Mouse (Mus musculus): Measurements from ENCODE around the gene Smad6. TPM values are rescaled to one million over a fixed set of nuclear protein-coding genes. Genes with fewer than 3 reads are reported as not detected.
A peak's percentile ranks its signal among the peaks of the same experiment; 100 is the strongest.

The Smad6 gene
- polyA plus RNA-seq, 2 experiments: 12.0 to 23.5 TPM

DNA sequence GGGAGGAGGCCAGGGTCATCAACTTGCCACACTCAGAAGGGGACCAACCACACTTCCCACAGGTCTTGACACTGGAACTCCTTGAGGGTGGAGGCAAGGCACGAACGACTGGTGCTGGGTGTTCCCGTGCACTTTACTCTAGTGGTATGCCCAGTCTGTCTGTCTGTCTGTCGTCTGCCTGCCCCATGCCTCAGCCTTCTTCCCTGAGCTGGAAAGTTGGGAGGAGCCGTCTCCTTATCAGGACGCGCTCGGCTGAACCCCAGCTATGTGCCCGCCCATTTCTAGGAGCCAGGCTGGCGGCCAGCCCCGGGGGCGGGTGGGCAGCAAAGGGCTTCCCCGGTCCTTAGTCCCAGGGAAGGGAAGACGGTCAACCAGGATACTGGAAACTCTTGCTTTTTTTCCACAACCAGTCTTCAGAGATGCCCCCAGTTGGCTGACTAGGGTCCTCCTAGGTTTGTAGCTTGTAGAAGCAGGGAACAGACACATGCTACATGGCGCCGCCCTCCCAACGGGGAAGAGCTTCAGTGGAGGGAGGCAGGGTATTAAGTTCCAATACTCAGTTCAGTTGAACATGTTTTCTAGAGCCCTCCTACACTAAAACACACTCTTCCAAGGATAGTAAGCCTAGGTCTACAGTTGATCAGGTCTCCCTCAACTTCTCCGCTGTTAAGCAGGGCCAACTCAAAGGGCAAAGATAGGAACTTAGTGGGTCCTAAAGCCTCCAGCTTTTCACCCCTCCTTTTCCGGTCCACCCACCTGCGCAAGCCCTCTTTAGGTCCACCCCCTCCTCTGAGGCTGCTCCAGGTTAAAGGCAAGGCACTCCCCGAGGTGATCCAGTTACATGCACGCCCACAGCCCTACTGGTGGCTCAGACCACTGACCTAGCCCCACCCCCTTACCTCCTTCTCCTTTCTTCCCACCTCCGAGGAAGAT lies 3.7 kb downstream of the Smad6 start:
- no peak for TF ChIP-seq POLR2A (IDR thresholded peaks at IDR 0.05; ENCODE audit: borderline replicate concordance, extremely low read depth, insufficient read depth, insufficient read length)
- Histone ChIP-seq H3K27ac (replicated peaks; ENCODE audit: low read depth, low read length) (no peak overlapping the region; the same call in 1 of the 2 replicates), H3K9me3 (ENCODE audit: control insufficient read depth, low read length) (no peaks in the 10 kb centered on the region), H3K4me2 (replicated peaks; ENCODE audit: low read depth, low read length, severe bottlenecking) (peak overlapping the region; percentile 72), H3K36me3 (ENCODE audit: control insufficient read depth, insufficient read depth, low read length) (peaks cover 19% of the 10 kb centered on the region), H3K27me3 (ENCODE audit: control insufficient read depth, insufficient read depth, low read length) (no peaks in the 10 kb centered on the region), H3K9ac (ENCODE audit: low read depth, low read length, severe bottlenecking) (peak overlapping the region; percentile 38), H3K4me1 (ENCODE audit: control insufficient read depth, insufficient read depth, low read length) (peaks cover 21% of the 10 kb centered on the region), H3K4me3 (replicated peaks; ENCODE audit: low read length) (peak overlapping the region; percentile 94)
- WGBS: 1% methylated on average over 23 of the region's 23 CpGs
- DNase-seq (ENCODE audit: low spot score) (peak; percentile 78), ATAC-seq (ENCODE audit: low FRiP score, low read depth) (0 out of 2 replicates have a peak, but pooled peaks have one; percentile 5)

DNA sequence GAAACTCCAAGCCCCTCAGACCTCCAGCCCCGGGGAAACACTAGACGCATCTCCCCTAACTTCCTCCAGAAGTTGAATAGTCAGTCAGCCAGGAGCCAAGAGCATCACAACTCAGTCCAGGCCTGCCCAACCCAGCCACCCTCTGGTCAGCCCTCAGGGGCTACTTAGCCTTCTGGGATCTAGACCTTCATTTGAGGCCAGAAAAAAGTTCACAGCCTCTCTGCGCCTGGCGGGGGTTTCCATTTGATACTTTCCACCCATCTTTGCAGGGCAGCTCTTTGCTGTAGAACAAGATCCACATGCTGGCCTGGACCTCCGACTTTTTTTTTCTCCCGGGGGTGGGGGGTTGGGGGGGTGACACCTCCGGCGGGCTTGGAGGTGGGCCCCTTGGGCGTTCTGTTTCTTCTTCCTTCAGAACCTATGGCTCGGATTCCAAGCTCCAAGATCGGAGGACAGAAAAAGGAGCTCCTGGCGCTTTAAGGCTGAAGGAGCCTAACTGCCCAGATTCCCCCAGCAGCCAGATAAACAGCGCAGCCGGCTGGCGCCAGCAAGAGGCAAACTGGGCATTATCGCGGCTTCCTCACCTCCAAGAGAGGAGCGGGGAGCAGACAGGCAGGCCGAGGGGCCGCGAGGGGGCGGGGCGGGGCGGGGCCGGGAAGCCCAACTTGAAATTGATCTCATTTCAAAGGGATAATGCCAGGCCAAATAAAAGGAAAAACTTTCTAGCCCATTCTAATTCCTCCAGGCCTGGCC lies 5.0 kb downstream of the Smad6 start:
- WGBS: 3% methylated on average over 25 of the region's 25 CpGs
- H3K27me3 ChIP-seq (ENCODE audit: control insufficient read depth, insufficient read depth, low read length): no peaks in the 10 kb centered on the region
- peak overlapping the region; percentile 94 for H3K4me3 ChIP-seq (replicated peaks; ENCODE audit: low read length)
- peak overlapping the region; percentile 38 for H3K9ac ChIP-seq (ENCODE audit: low read depth, low read length, severe bottlenecking)
- DNase-seq (ENCODE audit: low spot score) (peak; percentile 61), ATAC-seq (ENCODE audit: low FRiP score, low read depth) (no peak)
- peaks cover 20% of the 10 kb centered on the region for H3K4me1 ChIP-seq (ENCODE audit: control insufficient read depth, insufficient read depth, low read length)
- H3K4me2 ChIP-seq (replicated peaks; ENCODE audit: low read depth, low read length, severe bottlenecking): peak overlapping the region; percentile 72
- TF ChIP-seq POLR2A (IDR thresholded peaks at IDR 0.05; ENCODE audit: borderline replicate concordance, extremely low read depth, insufficient read depth, insufficient read length): no peak
- H3K36me3 ChIP-seq (ENCODE audit: control insufficient read depth, insufficient read depth, low read length): peaks cover 32% of the 10 kb centered on the region
- H3K27ac ChIP-seq (replicated peaks; ENCODE audit: low read depth, low read length): no peak overlapping the region; the same call in 1 of the 2 replicates
- H3K9me3 ChIP-seq (ENCODE audit: control insufficient read depth, low read length): 0 out of 2 replicates have a peak, but pooled peaks cover 3% of the 10 kb centered on the region

DNA sequence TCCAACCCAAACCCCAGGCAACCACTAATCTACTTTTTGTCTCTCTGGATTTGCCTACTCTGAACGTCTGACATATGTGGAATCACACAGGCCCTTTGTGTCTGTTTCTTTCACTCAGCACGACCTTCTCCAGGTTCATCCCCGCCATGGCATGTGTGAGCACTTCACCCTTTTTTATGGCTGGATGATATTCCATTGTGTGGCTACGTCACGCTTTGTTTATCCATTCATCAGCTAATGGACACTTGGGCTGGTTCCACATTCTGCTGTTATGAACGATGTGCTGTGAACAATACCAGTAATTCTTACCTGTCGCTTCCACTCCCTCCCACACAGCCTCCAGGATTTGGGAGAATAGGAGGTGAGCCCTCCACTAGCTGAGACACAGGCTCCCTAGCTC lies 5.8 kb downstream of the Smad6 start:
- Histone ChIP-seq H3K4me3 (replicated peaks; ENCODE audit: low read length) (no peak overlapping the region), H3K27me3 (ENCODE audit: control insufficient read depth, insufficient read depth, low read length) (no peaks in the 10 kb centered on the region), H3K27ac (replicated peaks; ENCODE audit: low read depth, low read length) (no peak overlapping the region), H3K4me2 (replicated peaks; ENCODE audit: low read depth, low read length, severe bottlenecking) (peak overlapping the region; percentile 72), H3K36me3 (ENCODE audit: control insufficient read depth, insufficient read depth, low read length) (peaks cover 40% of the 10 kb centered on the region), H3K9me3 (ENCODE audit: control insufficient read depth, low read length) (peaks cover 10% of the 10 kb centered on the region; the same call in 1 of the 2 replicates), H3K9ac (ENCODE audit: low read depth, low read length, severe bottlenecking) (peak overlapping the region; percentile 38; the same call in 1 of the 2 replicates), H3K4me1 (ENCODE audit: control insufficient read depth, insufficient read depth, low read length) (peaks cover 20% of the 10 kb centered on the region)
- DNase-seq (ENCODE audit: low spot score) (no peak), ATAC-seq (ENCODE audit: low FRiP score, low read depth) (no peak)
- no peak for TF ChIP-seq POLR2A (IDR thresholded peaks at IDR 0.05; ENCODE audit: borderline replicate concordance, extremely low read depth, insufficient read depth, insufficient read length)
- WGBS: 63% methylated on average over 7 of the region's 7 CpGs

DNA sequence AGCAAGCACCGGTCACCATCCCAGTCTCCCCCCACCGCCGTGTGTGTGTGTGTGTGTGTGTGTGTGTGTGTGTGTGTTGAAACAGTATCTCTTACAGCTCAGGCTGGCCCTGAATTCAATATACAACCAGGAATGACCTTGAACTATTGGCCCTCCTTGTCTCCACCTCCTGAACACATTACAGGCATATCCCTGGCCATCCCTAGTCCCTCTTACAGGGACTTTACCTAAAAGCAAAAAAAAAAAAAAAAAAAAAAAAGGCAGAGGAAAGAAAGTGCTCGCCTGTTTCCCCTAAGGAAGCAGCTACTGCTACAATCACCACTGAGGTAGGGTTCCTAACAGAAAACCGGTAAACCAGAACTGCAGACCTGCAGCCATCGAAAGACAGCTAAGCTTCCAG lies 7.1 kb downstream of the Smad6 start:
- TF ChIP-seq POLR2A (IDR thresholded peaks at IDR 0.05; ENCODE audit: borderline replicate concordance, extremely low read depth, insufficient read depth, insufficient read length): no peak
- ATAC-seq (ENCODE audit: low FRiP score, low read depth) (no peak), DNase-seq (ENCODE audit: low spot score) (no peak)
- Histone ChIP-seq H3K27me3 (ENCODE audit: control insufficient read depth, insufficient read depth, low read length) (no peaks in the 10 kb centered on the region), H3K9me3 (ENCODE audit: control insufficient read depth, low read length) (peaks cover 10% of the 10 kb centered on the region; the same call in 1 of the 2 replicates), H3K27ac (replicated peaks; ENCODE audit: low read depth, low read length) (no peak overlapping the region), H3K36me3 (ENCODE audit: control insufficient read depth, insufficient read depth, low read length) (peaks cover 47% of the 10 kb centered on the region), H3K4me3 (replicated peaks; ENCODE audit: low read length) (no peak overlapping the region), H3K4me1 (ENCODE audit: control insufficient read depth, insufficient read depth, low read length) (peaks cover 20% of the 10 kb centered on the region), H3K9ac (ENCODE audit: low read depth, low read length, severe bottlenecking) (no peak overlapping the region), H3K4me2 (replicated peaks; ENCODE audit: low read depth, low read length, severe bottlenecking) (no peak overlapping the region)
- WGBS: 68% methylated on average over 6 of the region's 6 CpGs

DNA sequence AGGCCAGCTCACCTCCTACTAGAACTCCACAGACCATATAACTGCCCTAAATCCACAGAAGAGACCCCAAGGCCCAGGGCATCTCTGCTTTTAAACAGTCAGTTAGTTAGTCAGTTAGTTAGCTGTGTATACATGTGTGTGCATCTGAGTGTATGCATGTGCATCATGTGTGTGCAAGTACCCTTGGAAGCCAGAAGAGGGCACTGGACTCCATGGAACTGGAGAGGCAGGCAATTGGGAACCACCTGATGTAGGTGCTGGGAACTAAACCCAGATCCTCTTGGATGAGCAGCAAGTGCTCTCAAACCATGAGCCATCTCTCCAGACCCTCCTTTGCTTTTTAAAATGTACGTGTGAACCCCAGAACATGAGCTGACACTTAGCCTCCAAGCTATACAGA lies 10.5 kb downstream of the Smad6 start:
- Histone ChIP-seq H3K9me3 (ENCODE audit: control insufficient read depth, low read length) (peaks cover 10% of the 10 kb centered on the region; the same call in 1 of the 2 replicates), H3K4me2 (replicated peaks; ENCODE audit: low read depth, low read length, severe bottlenecking) (no peak overlapping the region), H3K36me3 (ENCODE audit: control insufficient read depth, insufficient read depth, low read length) (peaks cover 72% of the 10 kb centered on the region), H3K4me3 (replicated peaks; ENCODE audit: low read length) (no peak overlapping the region), H3K9ac (ENCODE audit: low read depth, low read length, severe bottlenecking) (no peak overlapping the region), H3K4me1 (ENCODE audit: control insufficient read depth, insufficient read depth, low read length) (0 out of 2 replicates have a peak, but pooled peaks cover 2% of the 10 kb centered on the region), H3K27me3 (ENCODE audit: control insufficient read depth, insufficient read depth, low read length) (no peaks in the 10 kb centered on the region), H3K27ac (replicated peaks; ENCODE audit: low read depth, low read length) (no peak overlapping the region)
- no peak for DNase-seq (ENCODE audit: low spot score)
- no peak for TF ChIP-seq POLR2A (IDR thresholded peaks at IDR 0.05; ENCODE audit: borderline replicate concordance, extremely low read depth, insufficient read depth, insufficient read length)
- no peak for ATAC-seq (ENCODE audit: low FRiP score, low read depth)
- WGBS: 100% methylated on average over 1 of the region's 1 CpGs
